24 mouse cellular contexts compared by ENCODE assay signal in genomic region chr19:29676479-29677193, GRCm38 (mm10). TPM values are rescaled to one million over a fixed set of nuclear protein-coding genes. Genes with fewer than 3 reads are reported as not detected.
DNase-seq lines count a peak whose midpoint lies in the region; ATAC-seq lines count a peak whose summit lies in the region.
"Had no signal": no experiment of that assay in that cellular context is flagged by ENCODE, and none has a peak within 500 bp of the region (broad histone marks: within the 10 kb centered on the region; RNA-seq: fewer than 3 reads in every experiment).

No protein-coding gene starts in this region.

- H3K9ac ChIP-seq in intestine, embryonic 16.5 days (ENCODE audit: low read depth, low read length), result no peak overlapping the region
- no peak overlapping the region for H3K9ac ChIP-seq in intestine, embryonic 15.5 days
- H3K9ac ChIP-seq: heart, embryonic 12.5 days; hindbrain, embryonic 12.5 days; liver, embryonic 14.5 days; midbrain, embryonic 12.5 days; neural tube, embryonic 12.5 days had no signal

- no peaks in the 10 kb centered on the region; the same call in 1 of the 2 replicates for H3K4me1 ChIP-seq in intestine, embryonic 16.5 days (ENCODE audit: control insufficient read depth, insufficient read depth, low read length)
- H3K4me1 ChIP-seq in intestine, embryonic 15.5 days (replicated peaks), result no peaks in the 10 kb centered on the region
- H3K4me1 ChIP-seq: heart, embryonic 12.5 days; hindbrain, embryonic 12.5 days; midbrain, embryonic 12.5 days; neural tube, embryonic 12.5 days had no signal

- WGBS in intestine, embryonic 16.5 days, result 73% methylated on average over 10 of the region's 10 CpGs
- 78% methylated on average over 10 of the region's 10 CpGs for WGBS in intestine, embryonic 15.5 days

- ATAC-seq in intestine, embryonic 16.5 days, result peak; percentile 27; the same call in 1 of the 2 replicates
- ATAC-seq in intestine, embryonic 15.5 days, result no peak
- no peak for ATAC-seq in granulocyte monocyte progenitor cell, adult 5-6 weeks (replicated peaks; ENCODE audit: poor library complexity, severe bottlenecking)
- ATAC-seq: forebrain, embryonic 16.5 days; lung, postnatal 0 days had no signal

- H3K9me3 ChIP-seq in intestine, embryonic 16.5 days (ENCODE audit: control insufficient read depth, low read length), result no peaks in the 10 kb centered on the region
- no peaks in the 10 kb centered on the region for H3K9me3 ChIP-seq in intestine, embryonic 15.5 days
- H3K9me3 ChIP-seq: hindbrain, embryonic 12.5 days; midbrain, embryonic 12.5 days; neural tube, embryonic 12.5 days had no signal

- DNase-seq in urinary bladder, postnatal 14 days (ENCODE audit: low spot score), result peak; percentile 25
- no peak for DNase-seq in urinary bladder, postnatal 10 days (ENCODE audit: low spot score)
- peak; percentile 100 for DNase-seq in fat pad, adult 2 months (ENCODE audit: extremely low read depth, low read depth, low spot score)
- no peak for DNase-seq in gastrocnemius, postnatal 10 days
- DNase-seq in ovary, postnatal 14 days (ENCODE audit: low spot score), result no peak
- DNase-seq: cerebellum, adult 11 months; cerebellum, postnatal 10 days; embryo, embryonic 11 days; heart, postnatal 14 days; kidney, postnatal 25 days; right cerebral cortex, postnatal 14 days had no signal

- no peaks in the 10 kb centered on the region for H3K27me3 ChIP-seq in intestine, embryonic 16.5 days (replicated peaks; ENCODE audit: control insufficient read depth, insufficient read depth, low read length)
- no peaks in the 10 kb centered on the region for H3K27me3 ChIP-seq in intestine, embryonic 15.5 days (replicated peaks)
- H3K27me3 ChIP-seq: hindbrain, embryonic 12.5 days; midbrain, embryonic 12.5 days; neural tube, embryonic 12.5 days had no signal

- no peak overlapping the region for H3K4me2 ChIP-seq in intestine, embryonic 16.5 days (ENCODE audit: low read depth, low read length)
- no peak overlapping the region for H3K4me2 ChIP-seq in intestine, embryonic 15.5 days (replicated peaks)
- H3K4me2 ChIP-seq: heart, embryonic 12.5 days; hindbrain, embryonic 12.5 days; midbrain, embryonic 12.5 days; neural tube, embryonic 12.5 days had no signal

- no peak overlapping the region for H3K27ac ChIP-seq in intestine, embryonic 16.5 days (ENCODE audit: low read length)
- H3K27ac ChIP-seq in intestine, embryonic 15.5 days, result no peak overlapping the region
- H3K27ac ChIP-seq: hindbrain, embryonic 12.5 days; liver, embryonic 14.5 days; midbrain, embryonic 12.5 days; neural tube, embryonic 12.5 days had no signal

- H3K36me3 ChIP-seq in intestine, embryonic 16.5 days (ENCODE audit: control insufficient read depth, insufficient read depth, low read length), result no peaks in the 10 kb centered on the region
- no peaks in the 10 kb centered on the region for H3K36me3 ChIP-seq in intestine, embryonic 15.5 days
- H3K36me3 ChIP-seq: heart, embryonic 12.5 days; hindbrain, embryonic 12.5 days; midbrain, embryonic 12.5 days; neural tube, embryonic 12.5 days had no signal

- no peak overlapping the region for H3K4me3 ChIP-seq in intestine, embryonic 16.5 days (ENCODE audit: low read length)
- H3K4me3 ChIP-seq in intestine, embryonic 15.5 days (replicated peaks), result no peak overlapping the region
- H3K4me3 ChIP-seq: heart, embryonic 12.5 days; hindbrain, embryonic 12.5 days; midbrain, embryonic 12.5 days; neural tube, embryonic 12.5 days had no signal

RNA-seq across cellular contexts. Expression of gene Mlana, which starts 21.0 kb away (rescaled TPM):
- not detected in 2 replicates for polyA plus RNA-seq in intestine, embryonic 16.5 days (2015; fragmentation: Nextera tagmentation; extraction: Ambion mirVana)
- not detected in 2 replicates for polyA plus RNA-seq in intestine, embryonic 15.5 days (2015; fragmentation: Nextera tagmentation; extraction: Ambion mirVana)
- total RNA-seq in gastrocnemius, postnatal 10 days (2021), result under 1 TPM in 1 of 2 experiments, not detected in 1; 0.45 TPM
- total RNA-seq in granulocyte monocyte progenitor cell, adult 5-6 weeks (2014; fragmentation: Nextera tagmentation), result not detected in 2 replicates
- total RNA-seq in granulocyte monocyte progenitor cell, adult 5-6 weeks (2017), result not detected in 2 replicates
- polyA plus RNA-seq: forebrain, embryonic 16.5 days; hindbrain, embryonic 12.5 days; intestine, embryonic 14.5 days; limb, embryonic 11.5 days; liver, embryonic 14.5 days; midbrain, embryonic 12.5 days; neural tube, embryonic 12.5 days; stomach, embryonic 16.5 days had no signal

RNA-seq across cellular contexts. Expression of gene Ermp1, which starts 28.4 kb away (rescaled TPM):
- 7.5 and 8.7 TPM in 2 replicates for polyA plus RNA-seq in intestine, embryonic 16.5 days (2015; fragmentation: Nextera tagmentation; extraction: Ambion mirVana)
- 9.6 and 10.8 TPM in 2 replicates for polyA plus RNA-seq in intestine, embryonic 15.5 days (2015; fragmentation: Nextera tagmentation; extraction: Ambion mirVana)
- total RNA-seq in gastrocnemius, postnatal 10 days (2021), result 10 to 100 TPM in 1 of 2 experiments, 1 to 10 TPM in 1; 9.7 to 10.3 TPM
- total RNA-seq in granulocyte monocyte progenitor cell, adult 5-6 weeks (2014; fragmentation: Nextera tagmentation), result 27.7 and 39.2 TPM in 2 replicates
- total RNA-seq in granulocyte monocyte progenitor cell, adult 5-6 weeks (2017), result 52.7 and 61.3 TPM in 2 replicates

Comparison
In these comparisons a context has a peak if more than half of its experiments do, and no peak if none do; other contexts are left out.
1. DNase-seq: peak in urinary bladder, postnatal 14 days (single experiment) and fat pad, adult 2 months (single experiment); none in urinary bladder, postnatal 10 days (single experiment), gastrocnemius, postnatal 10 days (single experiment) and ovary, postnatal 14 days (single experiment).